Mouse (Mus musculus): ENCODE results near the gene BC049762. TPM values are rescaled to one million over a fixed set of nuclear protein-coding genes. Genes with fewer than 3 reads are reported as not detected.

Gene BC049762
- polyA plus RNA-seq, 1 experiment from 2014 or later = 0.28 TPM

DNA sequence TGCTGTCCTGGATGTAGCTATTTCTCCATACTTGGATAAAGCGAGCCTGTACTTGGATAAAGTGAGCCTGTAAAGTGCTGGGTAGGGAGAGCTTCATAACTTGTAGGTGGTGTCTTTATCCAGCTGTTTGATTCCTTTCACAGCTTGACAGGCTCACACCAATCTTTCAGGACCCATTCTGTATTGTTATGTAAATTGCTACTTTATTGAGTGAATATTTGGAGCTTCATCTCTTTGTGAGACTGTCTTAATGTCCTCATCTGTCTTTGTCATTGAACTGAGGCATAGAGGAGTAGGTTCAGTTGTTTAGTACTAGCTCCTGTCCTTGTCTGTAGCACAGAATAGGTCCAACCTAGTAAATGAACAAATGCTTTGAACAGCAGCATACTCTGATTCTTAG lies 11.6 kb upstream of the BC049762 start:
- Histone ChIP-seq H3K4me1 (no peaks in the 10 kb centered on the region), H3K36me3 (peaks cover 69% of the 10 kb centered on the region), H3K27me3 (no peaks in the 10 kb centered on the region), H3K9me3 (no peaks in the 10 kb centered on the region), H3K4me2 (no peak overlapping the region), H3K27ac (no peak overlapping the region), H3K4me3 (no peak overlapping the region), H3K9ac (no peak overlapping the region)
- WGBS = 85% methylated on average over 1 of the region's 1 CpGs
- ATAC-seq (ENCODE audit: insufficient number of reproducible peaks, insufficient read depth, low FRiP score, low TSS enrichment, low read depth) = no peak

- no peak overlapping the region for H3K9ac ChIP-seq
- H3K27ac ChIP-seq = no peak overlapping the region
- peaks cover 32% of the 10 kb centered on the region for H3K4me1 ChIP-seq
- H3K4me3 ChIP-seq = 0 out of 2 replicates have a peak overlapping the region, but pooled peaks have one; percentile 13
- 45% methylated on average over 3 of the region's 3 CpGs for WGBS
- no peaks in the 10 kb centered on the region for H3K9me3 ChIP-seq
- no peaks in the 10 kb centered on the region for H3K27me3 ChIP-seq
- H3K4me2 ChIP-seq = peak overlapping the region; percentile 84
- H3K36me3 ChIP-seq = peaks cover 18% of the 10 kb centered on the region
- ATAC-seq (ENCODE audit: insufficient number of reproducible peaks, insufficient read depth, low FRiP score, low TSS enrichment, low read depth) = no peak
Measured at GRCm38 (mm10) chr11:51265326-51265725, 2.5 kb upstream of the BC049762 start.

- H3K9ac ChIP-seq = peak overlapping the region; percentile 96
- WGBS = 17% methylated on average over 6 of the region's 6 CpGs
- H3K4me1 ChIP-seq = peaks cover 32% of the 10 kb centered on the region
- H3K4me3 ChIP-seq = peak overlapping the region; percentile 97
- no peak overlapping the region for H3K27ac ChIP-seq
- H3K36me3 ChIP-seq = peaks cover 12% of the 10 kb centered on the region
- peak overlapping the region; percentile 84 for H3K4me2 ChIP-seq
- no peaks in the 10 kb centered on the region for H3K27me3 ChIP-seq
- ATAC-seq (ENCODE audit: insufficient number of reproducible peaks, insufficient read depth, low FRiP score, low TSS enrichment, low read depth) = no peak
- H3K9me3 ChIP-seq = no peaks in the 10 kb centered on the region
Measured at GRCm38 (mm10) chr11:51264352-51264751, 1.5 kb upstream of the BC049762 start.

DNA sequence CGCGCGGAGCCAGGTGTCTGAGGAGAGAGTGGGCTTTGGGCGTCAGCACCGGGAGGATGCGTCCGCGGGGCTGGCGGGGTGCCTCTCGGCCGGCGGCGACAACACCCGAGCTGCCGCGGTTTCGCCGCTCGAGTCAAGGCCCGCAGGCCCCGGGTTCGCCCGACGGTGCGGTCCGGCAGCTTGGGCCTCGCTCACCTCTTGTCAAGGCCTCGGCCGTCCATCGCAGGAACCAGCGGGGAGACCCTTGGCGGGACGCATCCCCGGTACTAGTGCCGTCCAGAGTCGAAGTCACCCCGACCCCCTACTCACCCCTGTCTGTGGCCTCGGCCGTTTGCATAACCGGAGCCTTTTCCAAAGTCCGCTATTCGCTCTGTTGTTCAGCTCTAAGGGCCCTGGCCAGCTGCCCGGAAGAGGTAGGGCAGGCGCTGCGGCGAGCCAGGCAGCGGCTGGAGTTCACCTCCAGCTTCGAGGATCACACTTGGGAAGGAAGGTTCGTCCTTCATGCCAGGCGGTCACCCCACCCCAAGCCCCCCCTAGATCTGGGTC lies 513 bp upstream of the BC049762 start:
- H3K4me1 ChIP-seq = peaks cover 32% of the 10 kb centered on the region
- peak overlapping the region; percentile 93 for H3K27ac ChIP-seq
- peaks cover 6% of the 10 kb centered on the region for H3K36me3 ChIP-seq
- H3K4me3 ChIP-seq = peak overlapping the region; percentile 97
- H3K9me3 ChIP-seq = no peaks in the 10 kb centered on the region
- H3K9ac ChIP-seq = peak overlapping the region; percentile 96
- ATAC-seq (ENCODE audit: insufficient number of reproducible peaks, insufficient read depth, low FRiP score, low TSS enrichment, low read depth) = peak; percentile 16; the same call in 1 of the 2 replicates
- H3K4me2 ChIP-seq = peak overlapping the region; percentile 84
- 0% methylated on average over 50 of the region's 50 CpGs for WGBS
- H3K27me3 ChIP-seq = no peaks in the 10 kb centered on the region

GRCm38 (mm10) chr11:51261680-51262219 lies 1.1 kb downstream of the BC049762 start, which contains the start of gene Clk4:
Gene Clk4 (plus strand): TSS chr11:51261730.
- no peaks in the 10 kb centered on the region for H3K27me3 ChIP-seq
- H3K9ac ChIP-seq = peak within 1 kb of the TSS; percentile 96
- ATAC-seq (ENCODE audit: insufficient number of reproducible peaks, insufficient read depth, low FRiP score, low TSS enrichment, low read depth) = no peak
- H3K4me2 ChIP-seq = peak within 1 kb of the TSS; percentile 84
- H3K4me3 ChIP-seq = peak within 1 kb of the TSS; percentile 97
- WGBS = 78% methylated on average over 3 of the region's 3 CpGs
- H3K4me1 ChIP-seq = peaks cover 32% of the 10 kb centered on the region
- H3K36me3 ChIP-seq = no peaks in the 10 kb centered on the region
- H3K27ac ChIP-seq = peak within 1 kb of the TSS; percentile 93
- no peaks in the 10 kb centered on the region for H3K9me3 ChIP-seq

DNA sequence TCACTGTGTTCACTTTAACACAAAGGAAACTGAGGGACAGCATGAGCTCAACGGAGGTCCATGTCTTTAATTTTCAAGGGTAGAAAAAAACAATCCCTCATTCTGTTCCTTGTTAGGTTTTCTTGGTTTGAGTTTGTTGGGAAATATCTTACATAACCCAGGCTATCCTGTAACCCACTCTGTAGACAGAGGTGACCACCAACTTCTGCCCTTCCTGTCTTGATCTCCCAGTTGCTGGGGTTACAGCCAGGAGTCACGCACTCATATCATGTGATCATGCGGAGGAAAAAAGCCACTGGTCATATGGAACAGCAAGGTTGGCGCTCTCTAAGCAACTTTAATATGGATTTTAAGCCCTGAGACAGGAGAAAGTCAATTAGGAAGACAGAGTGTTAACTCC lies 5.8 kb downstream of the BC049762 start:
- Histone ChIP-seq H3K4me1 (0 out of 2 replicates have a peak, but pooled peaks cover under 1% of the 10 kb centered on the region), H3K4me3 (no peak overlapping the region), H3K27ac (no peak overlapping the region), H3K27me3 (no peaks in the 10 kb centered on the region), H3K36me3 (no peaks in the 10 kb centered on the region), H3K4me2 (no peak overlapping the region), H3K9ac (no peak overlapping the region), H3K9me3 (no peaks in the 10 kb centered on the region)
- WGBS = 91% methylated on average over 4 of the region's 4 CpGs
- no peak for ATAC-seq (ENCODE audit: insufficient number of reproducible peaks, insufficient read depth, low FRiP score, low TSS enrichment, low read depth)

DNA sequence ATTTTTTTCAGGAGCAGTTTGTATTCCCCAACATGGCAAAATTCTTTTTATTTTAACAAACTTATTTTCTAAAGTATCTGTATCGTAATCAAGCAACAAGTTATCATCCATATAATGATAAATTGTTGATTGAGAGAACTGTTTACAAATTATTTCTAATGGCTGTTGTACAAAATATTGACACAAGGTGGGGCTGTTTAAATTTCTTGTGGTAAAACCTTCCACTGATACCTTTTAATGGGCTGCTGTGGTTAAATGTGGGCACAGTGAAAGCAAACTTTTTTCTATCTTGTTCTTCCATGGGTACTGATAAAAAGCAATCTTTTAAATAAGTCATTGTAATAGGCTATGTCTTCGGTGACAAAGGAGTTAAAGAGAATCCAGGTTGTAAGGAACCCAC lies 19.9 kb downstream of the BC049762 start:
- no peak overlapping the region for H3K27ac ChIP-seq
- no peak overlapping the region for H3K4me3 ChIP-seq
- no peaks in the 10 kb centered on the region for H3K36me3 ChIP-seq
- WGBS = 86% methylated on average over 2 of the region's 2 CpGs
- no peaks in the 10 kb centered on the region for H3K27me3 ChIP-seq
- H3K4me1 ChIP-seq = no peaks in the 10 kb centered on the region
- no peak overlapping the region for H3K4me2 ChIP-seq
- H3K9ac ChIP-seq = no peak overlapping the region
- no peak for ATAC-seq (ENCODE audit: insufficient number of reproducible peaks, insufficient read depth, low FRiP score, low TSS enrichment, low read depth)
- H3K9me3 ChIP-seq = no peaks in the 10 kb centered on the region

GRCm38 (mm10) chr11:51234626-51235025 lies 28.2 kb downstream of the BC049762 start:
- Histone ChIP-seq H3K27ac (no peak overlapping the region), H3K9me3 (no peaks in the 10 kb centered on the region), H3K27me3 (no peaks in the 10 kb centered on the region), H3K4me1 (no peaks in the 10 kb centered on the region), H3K4me2 (no peak overlapping the region), H3K36me3 (no peaks in the 10 kb centered on the region), H3K9ac (no peak overlapping the region), H3K4me3 (no peak overlapping the region)
- WGBS = 89% methylated on average over 9 of the region's 9 CpGs
- ATAC-seq (ENCODE audit: insufficient number of reproducible peaks, insufficient read depth, low FRiP score, low TSS enrichment, low read depth) = no peak

GRCm38 (mm10) chr11:51227104-51227503 lies 35.7 kb downstream of the BC049762 start:
- Histone ChIP-seq H3K27me3 (no peaks in the 10 kb centered on the region), H3K36me3 (no peaks in the 10 kb centered on the region), H3K9me3 (no peaks in the 10 kb centered on the region), H3K4me1 (no peaks in the 10 kb centered on the region), H3K4me2 (no peak overlapping the region), H3K27ac (no peak overlapping the region), H3K4me3 (no peak overlapping the region), H3K9ac (no peak overlapping the region)
- WGBS = 84% methylated on average over 4 of the region's 4 CpGs
- no peak for ATAC-seq (ENCODE audit: insufficient number of reproducible peaks, insufficient read depth, low FRiP score, low TSS enrichment, low read depth)

- Histone ChIP-seq H3K27me3 (no peaks in the 10 kb centered on the region), H3K9me3 (no peaks in the 10 kb centered on the region), H3K4me2 (no peak within 1 kb of the TSS), H3K4me1 (no peaks in the 10 kb centered on the region), H3K9ac (no peak within 1 kb of the TSS), H3K4me3 (no peak within 1 kb of the TSS), H3K36me3 (no peaks in the 10 kb centered on the region), H3K27ac (no peak within 1 kb of the TSS)
- ATAC-seq (ENCODE audit: insufficient number of reproducible peaks, insufficient read depth, low FRiP score, low TSS enrichment, low read depth) = no peak
- 93% methylated on average over 11 of the region's 11 CpGs for WGBS
Measured at GRCm38 (mm10) chr11:51220308-51220707, 42.5 kb downstream of the BC049762 start, which contains the start of gene Gm12569. Gene Gm12569 (plus strand): TSS chr11:51220473.

- no peak overlapping the region for H3K4me3 ChIP-seq
- no peaks in the 10 kb centered on the region for H3K36me3 ChIP-seq
- no peak for ATAC-seq (ENCODE audit: insufficient number of reproducible peaks, insufficient read depth, low FRiP score, low TSS enrichment, low read depth)
- H3K9ac ChIP-seq = no peak overlapping the region
- H3K27me3 ChIP-seq = no peaks in the 10 kb centered on the region
- H3K4me2 ChIP-seq = no peak overlapping the region
- H3K4me1 ChIP-seq = no peaks in the 10 kb centered on the region
- 76% methylated on average over 12 of the region's 12 CpGs for WGBS
- no peaks in the 10 kb centered on the region for H3K9me3 ChIP-seq
- H3K27ac ChIP-seq = no peak overlapping the region
Measured at GRCm38 (mm10) chr11:51219396-51219980, 43.4 kb downstream of the BC049762 start.

GRCm38 (mm10) chr11:51214021-51214420 lies 48.8 kb downstream of the BC049762 start:
- Histone ChIP-seq H3K4me2 (no peak overlapping the region), H3K4me1 (no peaks in the 10 kb centered on the region), H3K27me3 (no peaks in the 10 kb centered on the region), H3K27ac (no peak overlapping the region), H3K9ac (no peak overlapping the region), H3K36me3 (no peaks in the 10 kb centered on the region), H3K4me3 (no peak overlapping the region), H3K9me3 (no peaks in the 10 kb centered on the region)
- 87% methylated on average over 7 of the region's 7 CpGs for WGBS
- no peak for ATAC-seq (ENCODE audit: insufficient number of reproducible peaks, insufficient read depth, low FRiP score, low TSS enrichment, low read depth)

All from embryonic facial prominence, embryonic 13.5 days (tissue).